Mouse (Mus musculus) right cerebral cortex, postnatal 4 days (tissue): ENCODE data around the gene Htr5b.

Experiments used
- DNase-seq: peaks from one replicate; pipeline ENCODE4 v3.0.0-alpha.2; 2022

Htr5b gene

DNA sequence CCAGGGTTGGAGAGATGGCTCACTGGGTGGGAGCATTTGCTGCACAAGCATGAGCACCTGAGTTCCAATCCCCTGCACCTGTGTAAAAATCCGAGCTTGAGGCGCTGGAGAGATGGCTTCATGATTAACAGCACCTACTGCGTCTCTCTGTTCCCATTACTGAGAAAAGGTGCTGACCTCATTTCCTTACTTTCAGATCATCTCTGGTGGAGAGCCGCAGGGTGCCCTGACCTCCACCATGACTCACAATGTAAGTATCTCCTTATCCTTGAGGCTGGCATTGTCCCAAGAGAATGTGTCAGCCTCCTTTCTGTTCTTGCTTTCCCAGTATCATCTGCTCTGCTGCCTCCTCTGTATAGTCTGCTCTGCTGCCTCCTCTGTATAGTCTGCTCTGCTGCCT, 45.2 kb downstream of the Htr5b start:
- no peak for DNase-seq

DNA sequence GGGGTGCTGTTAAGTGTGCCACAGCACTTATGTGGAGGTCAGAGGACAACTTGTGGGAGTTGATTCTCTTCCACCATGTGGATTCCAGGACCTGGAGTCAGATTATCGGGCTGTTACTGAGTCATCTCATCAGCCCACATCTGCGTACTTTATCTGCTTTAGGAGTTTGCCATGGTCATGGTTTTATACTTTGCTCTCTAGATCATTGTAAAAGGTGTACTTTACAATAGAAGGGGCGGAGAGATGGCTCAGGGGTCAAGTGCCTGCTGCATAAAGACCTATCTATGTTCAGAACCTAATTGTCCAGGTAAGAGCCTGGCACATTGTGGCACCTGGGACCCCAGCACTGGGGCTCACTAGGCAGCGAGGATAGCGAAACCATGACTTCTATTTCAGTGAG, 48.9 kb downstream of the Htr5b start:
- DNase-seq = no peak

DNA sequence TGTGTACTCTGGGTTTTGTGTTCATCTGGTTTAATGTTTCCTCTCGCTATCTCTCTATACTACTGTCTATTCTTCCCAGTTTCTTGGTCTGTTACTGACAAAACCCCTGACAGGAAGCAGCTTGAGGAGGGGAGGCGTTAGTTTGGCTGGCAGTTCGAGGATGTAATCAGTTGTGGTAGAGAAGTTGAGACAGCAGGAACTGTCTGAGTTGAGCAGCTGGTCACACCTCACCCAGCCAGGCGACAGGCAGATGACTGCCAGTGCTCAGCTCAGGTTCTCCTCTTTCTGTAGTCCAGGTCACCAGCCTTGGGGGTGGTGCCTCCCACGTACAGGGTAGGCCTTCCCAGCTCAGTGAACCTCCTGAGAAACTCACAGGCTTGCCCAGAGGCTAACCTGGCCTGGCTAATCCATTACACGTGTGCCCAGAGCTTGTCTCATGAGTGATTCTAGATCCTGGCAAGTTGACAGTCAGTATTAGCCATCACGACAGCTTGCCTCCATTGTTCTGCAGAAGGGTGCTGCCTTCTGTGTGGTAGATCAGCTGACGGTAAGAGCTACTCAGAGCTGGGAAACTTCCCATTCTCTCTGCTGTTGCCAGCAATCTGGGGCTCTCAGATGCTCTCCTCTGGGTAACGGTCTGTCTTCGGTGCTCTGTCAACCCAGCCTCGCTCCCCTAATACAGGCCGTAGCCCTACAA, 49.8 kb downstream of the Htr5b start:
- peak; percentile 6 for DNase-seq

DNA sequence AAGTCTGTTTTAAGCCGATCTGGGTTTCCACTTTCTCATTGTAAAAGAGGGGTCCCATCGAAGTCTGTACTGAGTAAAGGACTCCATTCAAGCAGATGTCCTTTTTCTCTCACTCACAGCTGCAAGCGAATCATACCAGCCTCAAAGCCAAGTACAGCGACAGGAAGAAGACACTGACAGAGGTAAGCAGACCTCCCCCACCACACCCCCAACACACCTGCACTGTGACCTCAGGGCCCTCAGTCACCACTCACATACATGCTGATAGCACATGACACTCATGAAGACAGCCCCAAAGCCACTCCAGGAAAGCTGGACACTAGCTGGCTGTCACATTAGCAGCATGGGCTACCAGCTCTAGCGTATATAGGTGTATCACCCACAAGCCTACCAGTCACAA, 50.5 kb downstream of the Htr5b start:
- DNase-seq = no peak

DNA sequence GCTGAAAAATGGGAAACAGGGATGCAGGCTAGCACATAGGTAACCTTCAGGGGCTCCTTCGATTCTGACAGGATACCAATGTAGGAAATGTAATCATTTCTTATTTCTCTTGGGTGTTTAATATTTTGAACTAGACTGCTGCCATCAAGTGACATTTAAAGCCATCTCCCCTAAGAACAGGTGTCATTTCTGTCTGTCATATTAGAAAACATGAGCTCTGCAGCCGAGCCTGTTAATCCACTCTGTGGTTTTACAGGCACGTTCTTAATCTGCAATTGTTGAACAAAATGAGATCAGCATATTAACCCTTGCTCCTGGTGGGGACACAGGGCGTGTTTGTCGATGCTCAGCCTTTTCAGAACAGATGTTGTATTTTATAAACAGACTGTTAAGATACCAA, 56.8 kb downstream of the Htr5b start:
- DNase-seq = no peak

DNA sequence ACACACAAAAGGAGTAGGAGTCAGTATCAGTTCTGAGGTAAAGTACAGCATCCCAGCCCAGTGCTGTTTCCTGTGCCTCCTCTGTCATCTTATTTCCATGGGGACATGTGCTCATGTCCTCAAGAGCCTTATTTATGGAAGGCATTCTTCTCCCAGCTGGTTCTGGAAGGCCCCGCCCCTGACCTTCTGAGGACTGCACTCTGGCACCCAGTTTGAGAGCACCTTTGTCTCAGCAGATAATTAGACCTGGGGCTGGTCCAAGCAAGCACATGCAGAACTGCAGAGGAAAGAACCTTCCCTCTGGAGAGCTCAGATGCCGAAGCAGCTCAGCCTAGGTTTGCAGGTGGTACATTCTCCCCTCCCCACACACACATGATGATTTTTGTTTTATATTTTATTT, 60.0 kb downstream of the Htr5b start:
- DNase-seq = no peak

DNA sequence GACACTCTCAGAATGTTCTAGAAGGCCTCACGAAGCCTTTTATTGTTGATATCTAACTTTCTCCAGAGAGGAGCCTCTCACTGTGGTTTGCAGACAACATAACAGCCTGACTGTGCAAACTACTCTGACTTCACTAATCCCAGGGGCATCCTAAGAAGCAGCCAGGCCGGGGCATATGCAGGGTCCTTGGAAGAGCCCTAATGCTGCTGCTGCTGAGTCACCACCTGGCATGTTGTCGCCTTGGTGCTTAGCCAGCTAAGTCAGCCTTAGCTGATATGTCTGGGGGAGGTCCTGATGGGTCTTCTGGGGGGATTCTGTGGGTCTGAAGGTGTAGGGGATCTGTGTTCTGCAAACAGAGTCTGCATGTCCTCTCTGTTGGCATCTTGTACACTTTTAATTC, 62.0 kb downstream of the Htr5b start:
- DNase-seq = no peak

DNA sequence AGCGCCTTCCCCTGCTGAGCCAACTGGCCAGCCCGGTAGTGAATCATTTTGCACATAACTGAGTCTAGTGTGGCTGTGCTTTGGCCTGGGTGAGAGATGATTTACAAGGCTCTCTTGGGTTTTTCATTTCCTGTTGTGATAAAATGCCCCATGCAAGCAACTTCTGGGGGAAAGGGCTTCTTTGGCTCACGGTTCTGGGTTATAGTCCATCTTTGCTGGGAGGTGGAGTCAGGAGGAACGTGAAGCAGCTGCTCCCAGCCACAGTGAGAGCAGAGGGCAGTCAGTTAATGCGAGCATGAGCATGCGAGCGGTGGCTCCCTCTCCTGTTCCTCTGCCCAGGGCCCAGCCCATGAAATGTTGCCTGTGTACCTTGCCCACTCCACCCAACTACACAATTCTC, 64.5 kb downstream of the Htr5b start:
- no peak for DNase-seq

DNA sequence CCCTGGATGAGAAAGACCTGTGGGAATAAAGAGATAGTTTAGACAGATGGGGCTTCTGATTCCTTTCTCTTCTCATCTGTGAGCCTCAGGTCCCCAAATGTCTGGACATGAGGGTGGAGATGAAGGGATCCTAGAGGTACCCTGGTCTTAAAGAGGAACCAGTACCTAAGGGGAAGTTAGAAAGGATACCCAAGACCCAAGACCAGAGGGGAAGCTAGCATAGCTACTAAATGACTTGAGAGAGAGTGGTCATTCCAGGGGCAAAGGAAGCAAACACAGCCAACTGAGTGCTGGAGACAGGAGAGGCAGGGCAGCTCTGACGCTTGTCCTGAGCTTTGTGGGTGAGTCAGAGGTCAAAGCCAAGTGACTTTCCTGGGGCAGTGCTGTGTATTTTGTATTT, 65.6 kb downstream of the Htr5b start:
- no peak for DNase-seq

DNA sequence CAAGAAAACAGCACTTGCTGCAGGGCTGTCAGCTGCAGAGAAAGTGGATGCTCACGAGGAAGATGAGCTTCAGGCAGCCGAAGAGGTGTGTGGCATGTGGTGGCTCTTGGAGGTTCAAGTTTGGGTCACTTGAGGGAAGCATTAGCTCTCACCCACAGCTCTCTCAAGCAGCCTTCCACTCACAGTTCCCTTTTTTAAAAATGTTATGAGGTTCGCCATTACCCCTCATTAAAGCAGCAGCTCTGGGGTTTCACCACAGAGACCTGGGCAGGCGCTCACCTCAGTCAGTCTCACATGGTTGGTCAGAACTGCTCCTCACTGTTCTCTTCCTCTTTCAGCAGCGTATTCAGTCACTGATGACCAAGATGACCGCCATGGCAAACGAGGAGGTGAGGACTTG, 66.4 kb downstream of the Htr5b start:
- no peak for DNase-seq

DNA sequence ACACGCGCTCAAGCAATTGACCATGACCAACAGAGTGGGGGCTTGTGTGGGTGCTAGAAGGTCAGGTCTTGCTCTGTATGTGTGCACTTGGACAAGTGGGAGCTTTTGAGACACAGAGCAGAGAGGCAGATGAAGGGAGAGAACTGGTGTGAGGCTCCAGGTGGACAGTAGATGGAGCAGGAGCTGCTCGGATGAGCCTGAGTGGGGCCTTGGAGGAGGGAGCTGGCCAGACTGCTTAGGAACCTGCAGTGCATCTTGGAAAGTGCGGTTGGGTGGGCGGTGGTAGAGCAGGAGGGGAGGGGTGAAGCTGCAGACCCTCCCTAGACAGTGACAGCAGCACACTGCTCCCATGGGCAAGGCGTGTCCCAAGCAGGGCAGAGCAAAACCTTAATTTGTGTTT, 68.2 kb downstream of the Htr5b start:
- DNase-seq = peak; percentile 15
